Mouse (Mus musculus) ES-E14 (cell line): ENCODE data around the gene Ccdc149. TPM values are rescaled to one million over a fixed set of nuclear protein-coding genes. Genes with fewer than 3 reads are reported as not detected.

Experiments
- DNase-seq: peaks from one replicate; pipeline ENCODE4 v3.0.0-alpha.2; 2013; ENCODE audit warnings: low read depth, low spot score
- H3K27ac ChIP-seq: 2 replicates; pipeline ENCODE4 v1.5.1; 2012; ENCODE audit warnings: low read depth, mild to moderate bottlenecking, low read length, moderate library complexity, mixed read lengths; ENCODE audit not compliant: poor library complexity, insufficient read depth, severe bottlenecking
- H3K36me3 ChIP-seq: 2 replicates; pipeline ENCODE4 v1.6.1; 2012; ENCODE audit warnings: mild to moderate bottlenecking, low read length, moderate library complexity, mixed read lengths; ENCODE audit not compliant: control insufficient read depth, poor library complexity, insufficient read depth, severe bottlenecking
- H3K4me1 ChIP-seq, 2 experiments: fragments of 150-350 bp in 1 of 2; sonication (generic) in 1 of 2; 2 replicates each; pipeline ENCODE4 v1.6.1; 2012; ENCODE audit warnings: low read length in 2 of 2, mild to moderate bottlenecking in 1 of 2, mixed read lengths in 1 of 2; ENCODE audit not compliant: control insufficient read depth in 2 of 2, insufficient read depth in 2 of 2, poor library complexity in 1 of 2
- H3K4me3 ChIP-seq, 2 experiments: fragments of 150-350 bp in 1 of 2; sonication (generic) in 1 of 2; 2 replicates each; pipeline ENCODE4 v1.5.1; 2012; ENCODE audit warnings: low read length in 2 of 2, low read depth in 1 of 2, mild to moderate bottlenecking in 1 of 2, mixed read lengths in 1 of 2; ENCODE audit not compliant: insufficient read depth in 1 of 2, poor library complexity in 1 of 2, severe bottlenecking in 1 of 2
- H3K9ac ChIP-seq: 2 replicates; pipeline ENCODE4 v1.6.1; 2012; ENCODE audit warnings: low read depth, mild to moderate bottlenecking, low read length, mixed read lengths; ENCODE audit not compliant: poor library complexity, insufficient read depth, severe bottlenecking
- H3K9me3 ChIP-seq: fragments of 150-350 bp; sonication (generic); 2 replicates; pipeline ENCODE4 v1.6.1; 2012; ENCODE audit warnings: low read depth, mild to moderate bottlenecking, low read length; ENCODE audit not compliant: control insufficient read depth, insufficient read depth
- CHD2 ChIP-seq: IDR thresholded peaks from 2 replicates; pipeline ENCODE4 v1.6.1; 2014; ENCODE audit warnings: mild to moderate bottlenecking, low read depth, low read length, inconsistent platforms
- HCFC1 ChIP-seq: IDR thresholded peaks from 2 replicates; pipeline ENCODE4 v1.6.1; 2012; ENCODE audit warnings: low read length, inconsistent platforms, borderline replicate concordance; ENCODE audit not compliant: insufficient read depth
- MAFK ChIP-seq: IDR thresholded peaks from 2 replicates; pipeline ENCODE4 v1.6.1; 2014; ENCODE audit warnings: mild to moderate bottlenecking, low read depth, low read length, inconsistent platforms; ENCODE audit not compliant: insufficient read depth
- ZC3H11A ChIP-seq: IDR thresholded peaks from 2 replicates; pipeline ENCODE4 v1.6.1; 2012; ENCODE audit warnings: low read depth, mild to moderate bottlenecking, inconsistent platforms, low read length, borderline replicate concordance
- ZNF384 ChIP-seq: IDR thresholded peaks from 2 replicates; pipeline ENCODE4 v1.6.1; 2012; ENCODE audit warnings: low read depth, low read length, inconsistent platforms
- in situ Hi-C, 2 experiments: fragments of 600-800 bp; cut with MboI; formaldehyde crosslinking; loops; one replicate each; pipeline ENCODE4 v1.15.1; 2025; ENCODE audit warnings: low sequenced_read_pairs in 2 of 2, inconsistent platforms in 1 of 2; ENCODE audit not compliant: unreplicated experiment in 2 of 2
- total RNA-seq: library from RNA; depleted of rRNA; stranded (reverse); fragments of 300-350 nt; gene quantifications from 2 replicates; pipeline ENCODE4 v1.2.3, GENCODE M21; 2012

Ccdc149 gene
- total RNA-seq, 1 experiment, result 0.27 TPM

DNA sequence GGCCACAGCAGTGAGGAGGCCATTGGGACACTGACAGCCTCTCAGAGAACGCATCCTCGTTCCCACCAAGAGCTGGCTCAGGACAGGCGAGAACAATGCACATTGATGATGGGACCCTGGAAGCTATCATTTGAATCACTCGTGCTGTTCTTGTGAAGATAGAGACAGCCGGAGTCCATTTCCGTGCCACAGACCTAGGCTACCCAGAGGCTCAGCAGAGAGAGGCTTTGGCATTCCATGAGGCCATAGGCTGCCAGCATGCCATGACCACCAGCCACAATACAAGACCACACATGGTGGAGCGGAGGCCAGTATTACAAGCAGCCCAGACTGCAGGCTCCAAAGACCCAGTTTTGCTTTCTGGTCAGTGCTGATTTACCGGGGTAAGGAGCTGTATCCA lies 88.5 kb downstream of the Ccdc149 start:
- Histone ChIP-seq H3K4me1 (no peaks in the 10 kb centered on the region), H3K9ac (no peak overlapping the region), H3K36me3 (no peaks in the 10 kb centered on the region), H3K27ac (no peak overlapping the region), H3K4me3 (no peak overlapping the region), H3K9me3 (no peaks in the 10 kb centered on the region)
- no peak for TF ChIP-seq ZNF384
- no peak for TF ChIP-seq HCFC1
- no peak for TF ChIP-seq CHD2
- no peak for TF ChIP-seq MAFK
- DNase-seq, result no peak
- in situ Hi-C loops, result no loop called here

DNA sequence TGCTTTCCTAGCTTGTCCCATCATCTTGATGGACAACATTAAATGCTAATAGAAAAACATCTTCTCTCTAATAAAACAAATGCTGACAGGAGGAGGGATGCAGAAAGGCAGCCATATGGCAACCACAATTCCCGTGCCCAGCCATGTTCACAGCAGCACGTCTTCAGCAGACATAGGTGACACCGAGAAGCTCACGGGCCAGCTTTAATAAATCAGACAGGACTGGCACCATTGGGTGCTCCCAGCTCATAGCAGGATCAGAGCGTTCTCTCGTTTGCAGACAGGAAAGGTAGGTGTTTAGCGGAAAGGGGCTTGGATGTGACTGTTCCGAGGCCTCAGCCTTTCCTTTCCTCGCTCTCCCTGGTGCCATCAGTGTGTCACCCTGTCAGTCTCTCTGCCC lies 95.5 kb downstream of the Ccdc149 start:
- Histone ChIP-seq H3K9ac (no peak overlapping the region), H3K27ac (no peak overlapping the region), H3K4me3 (no peak overlapping the region), H3K4me1 (no peaks in the 10 kb centered on the region), H3K9me3 (no peaks in the 10 kb centered on the region), H3K36me3 (no peaks in the 10 kb centered on the region)
- in situ Hi-C loops, result no loop called here
- no peak for DNase-seq
- TF ChIP-seq ZNF384, result no peak
- no peak for TF ChIP-seq CHD2
- no peak for TF ChIP-seq HCFC1
- no peak for TF ChIP-seq ZC3H11A
- TF ChIP-seq MAFK, result no peak

DNA sequence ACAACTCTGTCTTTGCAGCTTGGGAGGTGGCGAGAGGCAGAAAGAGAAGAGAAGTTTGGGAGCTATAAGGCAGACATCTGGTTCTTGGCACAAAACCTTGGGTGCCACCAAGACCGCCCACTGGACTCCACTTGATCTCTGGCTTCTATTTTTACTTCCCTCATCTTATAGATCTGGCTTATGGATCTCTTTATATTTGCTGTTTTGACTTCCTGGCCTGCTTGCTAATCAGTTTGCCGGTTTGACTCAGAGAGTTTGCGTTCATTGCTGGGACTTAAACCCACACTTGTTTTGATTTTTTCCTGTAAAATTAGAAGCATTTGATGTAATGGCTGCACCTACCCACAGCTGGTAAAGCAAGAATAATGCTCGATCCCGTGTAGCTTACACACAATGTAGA lies 100.4 kb downstream of the Ccdc149 start:
- Histone ChIP-seq H3K9me3 (no peaks in the 10 kb centered on the region), H3K9ac (no peak overlapping the region), H3K36me3 (no peaks in the 10 kb centered on the region), H3K4me1 (peaks cover 0 to 2% of the 10 kb centered on the region in 2 experiments; a peak in 1 of 4 replicates), H3K4me3 (no peak overlapping the region), H3K27ac (no peak overlapping the region)
- in situ Hi-C loops, result no loop called here
- TF ChIP-seq CHD2 (no peak), ZC3H11A (no peak), HCFC1 (no peak), MAFK (no peak), ZNF384 (no peak)
- no peak for DNase-seq

- no peak overlapping the region for H3K27ac ChIP-seq
- peak overlapping the region; percentile 16; the same call in 1 of the 2 replicates for H3K9ac ChIP-seq
- peak overlapping the region; percentile 57 to 68 for H3K4me3 ChIP-seq
- peak; percentile 25 for DNase-seq
- H3K4me1 ChIP-seq, result peaks cover 0 to 2% of the 10 kb centered on the region in 2 experiments; a peak in 1 of 4 replicates
- H3K9me3 ChIP-seq, result no peaks in the 10 kb centered on the region
- in situ Hi-C loops, result no loop called here
- no peak for TF ChIP-seq ZNF384
- no peak for TF ChIP-seq ZC3H11A
- no peak for TF ChIP-seq HCFC1
- no peak for TF ChIP-seq CHD2
- TF ChIP-seq MAFK, result no peak
- no peaks in the 10 kb centered on the region for H3K36me3 ChIP-seq
These were observed 103.2 kb downstream of the Ccdc149 start for GRCm38 (mm10) chr5:52367866-52368840.
